Comparison of ENCODE assay signal across 20 mouse cellular contexts in genomic region chr15:42928331-42928730, GRCm38 (mm10).
DNase-seq lines count a peak whose midpoint lies in the region; TF ChIP-seq lines count a peak whose summit lies in the region.
"Had no signal": no experiment of that assay in that cellular context is flagged by ENCODE, and none has a peak within 500 bp of the region (broad histone marks: within the 10 kb centered on the region; RNA-seq: fewer than 3 reads in every experiment).

No protein-coding gene starts in this region.

- TF ChIP-seq CTCF in left cerebral cortex, adult 2 months (IDR thresholded peaks at IDR 0.05): no peak; the same call in 1 of the 2 replicates

- intact Hi-C loops in heart, postnatal 10 days (cut with DNase I): no loop called here
- intact Hi-C loops in left cerebral cortex, adult 2 months (cut with DNase I): no loop called here
- intact Hi-C loops in left cerebral cortex, postnatal 4 days (cut with DNase I): no loop called here

- no peak overlapping the region for H3K4me3 ChIP-seq in left cerebral cortex, adult 2 months
- H3K4me3 ChIP-seq: embryonic facial prominence, embryonic 12.5 days; forebrain, embryonic 15.5 days; heart, embryonic 10.5 days; hindbrain, embryonic 13.5 days had no signal

- peak overlapping the region; percentile 44; the same call in 1 of the 2 replicates for H3K27ac ChIP-seq in left cerebral cortex, adult 2 months
- H3K27ac ChIP-seq: embryonic facial prominence, embryonic 12.5 days; forebrain, embryonic 15.5 days; heart, embryonic 10.5 days; hindbrain, embryonic 13.5 days; hindbrain, postnatal 0 days had no signal

- DNase-seq in heart, adult 11 months: peak; percentile 1
- no peak for DNase-seq in heart, postnatal 10 days
- no peak for DNase-seq in left cerebral cortex, adult 2 months (ENCODE audit: extremely low spot score in 1 of 2, low spot score in 2 of 2)
- no peak for DNase-seq in left cerebral cortex, postnatal 4 days
- DNase-seq in right cerebral cortex, postnatal 25 days: peak; percentile 18
- no peak for DNase-seq in right cerebral cortex, postnatal 10 days (ENCODE audit: low spot score in 2 of 2)
- no peak for DNase-seq in cerebellum, adult 11-12 months
- DNase-seq: adrenal gland, adult 8-10 months; adrenal gland, postnatal 36 days; cerebellum, adult 11 months; cerebellum, adult 9-10 months; cerebellum, postnatal 25 days; gastrocnemius, postnatal 36 days; heart, adult 18-20 months; heart, postnatal 14 days had no signal

Comparison
In these comparisons a context has a peak if more than half of its experiments do, and no peak if none do; other contexts are left out.
1. DNase-seq: peak in heart, adult 11 months (single experiment) and right cerebral cortex, postnatal 25 days (single experiment); none in heart, postnatal 10 days (0 of 2), left cerebral cortex, adult 2 months (0 of 2), left cerebral cortex, postnatal 4 days (single experiment), right cerebral cortex, postnatal 10 days (0 of 2) and cerebellum, adult 11-12 months (single experiment).